ENCODE assay signal across 8 mouse cellular contexts in the genomic region with DNA sequence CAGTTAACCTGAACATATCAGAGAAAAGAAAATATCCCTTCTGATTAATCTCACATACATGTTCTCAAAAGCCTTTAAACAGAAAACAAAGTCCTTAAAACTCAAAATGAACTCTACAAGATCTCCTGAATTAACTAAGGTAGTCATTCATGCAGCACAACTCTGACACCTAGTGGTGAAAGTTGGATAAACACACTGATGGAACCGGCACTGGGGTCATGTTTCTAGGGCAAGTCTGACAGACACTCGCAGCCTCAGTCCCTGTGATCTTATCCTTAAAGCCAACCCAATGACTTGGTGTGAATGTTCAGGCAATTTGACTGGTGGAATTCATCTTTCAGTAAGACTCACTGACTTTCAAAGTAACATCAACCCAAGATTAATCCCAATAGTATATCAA. TPM values are rescaled to one million over a fixed set of nuclear protein-coding genes. Genes with fewer than 3 reads are reported as not detected.
DNase-seq lines count a peak whose midpoint lies in the region; ATAC-seq lines count a peak whose summit lies in the region.

No protein-coding gene starts in this region.

- WGBS in hindbrain, embryonic 14.5 days, result 0% methylated on average over 2 of the region's 2 CpGs
- 1% methylated on average over 2 of the region's 2 CpGs for WGBS in hindbrain, embryonic 13.5 days
- WGBS in embryonic facial prominence, embryonic 14.5 days, result 0% methylated on average over 2 of the region's 2 CpGs
- WGBS in heart, embryonic 16.5 days, result 1% methylated on average over 2 of the region's 2 CpGs

- no peaks in the 10 kb centered on the region for H3K27me3 ChIP-seq in hindbrain, embryonic 14.5 days (ENCODE audit: control insufficient read depth, insufficient read depth, low read length)
- H3K27me3 ChIP-seq in hindbrain, embryonic 13.5 days, result no peaks in the 10 kb centered on the region
- no peaks in the 10 kb centered on the region for H3K27me3 ChIP-seq in embryonic facial prominence, embryonic 14.5 days (replicated peaks; ENCODE audit: control insufficient read depth, insufficient read depth, low read length)
- H3K27me3 ChIP-seq in heart, embryonic 16.5 days (ENCODE audit: control insufficient read depth, insufficient read depth, low read length), result no peaks in the 10 kb centered on the region

- H3K36me3 ChIP-seq in hindbrain, embryonic 14.5 days (replicated peaks; ENCODE audit: control insufficient read depth, insufficient read depth), result no peaks in the 10 kb centered on the region
- no peaks in the 10 kb centered on the region for H3K36me3 ChIP-seq in hindbrain, embryonic 13.5 days
- no peaks in the 10 kb centered on the region for H3K36me3 ChIP-seq in embryonic facial prominence, embryonic 14.5 days (ENCODE audit: control insufficient read depth, insufficient read depth, low read length)
- no peaks in the 10 kb centered on the region for H3K36me3 ChIP-seq in heart, embryonic 16.5 days (ENCODE audit: control insufficient read depth, insufficient read depth)

- no peak overlapping the region for H3K9ac ChIP-seq in hindbrain, embryonic 14.5 days
- H3K9ac ChIP-seq in hindbrain, embryonic 13.5 days, result no peak overlapping the region
- H3K9ac ChIP-seq in embryonic facial prominence, embryonic 14.5 days (ENCODE audit: low read depth, low read length), result no peak overlapping the region
- no peak overlapping the region for H3K9ac ChIP-seq in heart, embryonic 16.5 days (ENCODE audit: low read length)

- peak; percentile 83 for DNase-seq in hindbrain, embryonic 14.5 days (ENCODE audit: low spot score)
- peak; percentile 81 for DNase-seq in adrenal gland, postnatal 10 days
- DNase-seq in embryonic facial prominence, embryonic 14.5 days (ENCODE audit: low spot score), result peak; percentile 61
- DNase-seq in layer of hippocampus, adult 8-10 months (ENCODE audit: low spot score in 2 of 2), result peak; percentile 26 to 49
- peak; percentile 89 for DNase-seq in lung, postnatal 36 days
- peak; percentile 2 for DNase-seq in spleen, adult 12 weeks (ENCODE audit: low spot score)

- no peak overlapping the region for H3K4me3 ChIP-seq in hindbrain, embryonic 14.5 days (replicated peaks; ENCODE audit: low read length)
- no peak overlapping the region for H3K4me3 ChIP-seq in hindbrain, embryonic 13.5 days
- no peak overlapping the region for H3K4me3 ChIP-seq in embryonic facial prominence, embryonic 14.5 days (ENCODE audit: low read depth, low read length)
- H3K4me3 ChIP-seq in heart, embryonic 16.5 days (ENCODE audit: low read length), result no peak overlapping the region

- no peak overlapping the region for H3K4me2 ChIP-seq in hindbrain, embryonic 14.5 days (replicated peaks)
- H3K4me2 ChIP-seq in hindbrain, embryonic 13.5 days, result no peak overlapping the region
- no peak overlapping the region for H3K4me2 ChIP-seq in embryonic facial prominence, embryonic 14.5 days (ENCODE audit: low read depth, low read length)
- H3K4me2 ChIP-seq in heart, embryonic 16.5 days (ENCODE audit: low read depth, low read length), result no peak overlapping the region

- no peaks in the 10 kb centered on the region for H3K4me1 ChIP-seq in hindbrain, embryonic 14.5 days (replicated peaks; ENCODE audit: control insufficient read depth, insufficient read depth, low read length)
- no peaks in the 10 kb centered on the region for H3K4me1 ChIP-seq in hindbrain, embryonic 13.5 days (replicated peaks)
- no peaks in the 10 kb centered on the region for H3K4me1 ChIP-seq in embryonic facial prominence, embryonic 14.5 days (ENCODE audit: control insufficient read depth, insufficient read depth, low read length)
- peaks cover 11% of the 10 kb centered on the region for H3K4me1 ChIP-seq in heart, embryonic 16.5 days (ENCODE audit: control insufficient read depth, insufficient read depth, low read length)

- H3K9me3 ChIP-seq in hindbrain, embryonic 14.5 days (ENCODE audit: control insufficient read depth, low read length), result no peaks in the 10 kb centered on the region
- H3K9me3 ChIP-seq in hindbrain, embryonic 13.5 days, result no peaks in the 10 kb centered on the region
- no peaks in the 10 kb centered on the region for H3K9me3 ChIP-seq in embryonic facial prominence, embryonic 14.5 days (ENCODE audit: control insufficient read depth, low read length)
- no peaks in the 10 kb centered on the region for H3K9me3 ChIP-seq in heart, embryonic 16.5 days (replicated peaks; ENCODE audit: control insufficient read depth, low read length)

- no peak for ATAC-seq in hindbrain, embryonic 14.5 days (ENCODE audit: low FRiP score)
- no peak for ATAC-seq in hindbrain, embryonic 13.5 days (ENCODE audit: low FRiP score)
- 0 out of 2 replicates have a peak, but pooled peaks have one; percentile 55 for ATAC-seq in embryonic facial prominence, embryonic 14.5 days (ENCODE audit: low read depth)
- no peak; the same call in 1 of the 2 replicates for ATAC-seq in heart, embryonic 16.5 days (replicated peaks; ENCODE audit: extremely low read depth, insufficient read depth, low FRiP score)

- H3K27ac ChIP-seq in hindbrain, embryonic 14.5 days, result no peak overlapping the region
- no peak overlapping the region for H3K27ac ChIP-seq in hindbrain, embryonic 13.5 days
- H3K27ac ChIP-seq in embryonic facial prominence, embryonic 14.5 days (replicated peaks; ENCODE audit: low read depth, low read length), result no peak overlapping the region
- H3K27ac ChIP-seq in heart, embryonic 16.5 days (ENCODE audit: low read length), result peak overlapping the region; percentile 55

RNA-seq across cellular contexts. Expression of a gene that starts 13.4 kb away (rescaled TPM):
- polyA plus RNA-seq in hindbrain, embryonic 14.5 days (2014; fragmentation: Nextera tagmentation; extraction: Ambion mirVana), result 2.2 and 2.4 TPM in 2 replicates
- polyA plus RNA-seq in hindbrain, embryonic 13.5 days (2015; fragmentation: Nextera tagmentation; extraction: Ambion mirVana), result 2.6 and 3.4 TPM in 2 replicates
- 10 to 100 TPM; 39.6 to 46.6 TPM for total RNA-seq in adrenal gland, postnatal 10 days (2021)
- polyA plus RNA-seq in embryonic facial prominence, embryonic 14.5 days (2014; fragmentation: Nextera tagmentation; extraction: Ambion mirVana), result 10.1 and 10.4 TPM in 2 replicates
- 32.1 and 37.9 TPM in 2 replicates for polyA plus RNA-seq in heart, embryonic 16.5 days (2015; fragmentation: Nextera tagmentation; extraction: Ambion mirVana)
- 10 to 100 TPM in 3 of 4 experiments, 1 to 10 TPM in 1; 8.2 to 14.3 (median 12.0) TPM for total RNA-seq in layer of hippocampus, adult 8-10 months (2022)

RNA-seq across cellular contexts. Expression of a gene that starts 40.7 kb away (rescaled TPM):
- polyA plus RNA-seq in hindbrain, embryonic 14.5 days (2014; fragmentation: Nextera tagmentation; extraction: Ambion mirVana), result 61.1 and 63.2 TPM in 2 replicates
- 53.3 and 58.4 TPM in 2 replicates for polyA plus RNA-seq in hindbrain, embryonic 13.5 days (2015; fragmentation: Nextera tagmentation; extraction: Ambion mirVana)
- 100 to 1,000 TPM; 103 to 107 TPM for total RNA-seq in adrenal gland, postnatal 10 days (2021)
- 59.9 and 65.2 TPM in 2 replicates for polyA plus RNA-seq in embryonic facial prominence, embryonic 14.5 days (2014; fragmentation: Nextera tagmentation; extraction: Ambion mirVana)
- 30.4 and 32.0 TPM in 2 replicates for polyA plus RNA-seq in heart, embryonic 16.5 days (2015; fragmentation: Nextera tagmentation; extraction: Ambion mirVana)
- total RNA-seq in layer of hippocampus, adult 8-10 months (2022), result 100 to 1,000 TPM in 3 of 4 experiments, 10 to 100 TPM in 1; 99.3 to 107 (median 103) TPM

Comparison
In these comparisons a context has a peak if more than half of its experiments do, and no peak if none do; other contexts are left out.
1. DNase-seq: peak in every context shown above with its lines; median percentile 89 in lung, postnatal 36 days; 83 in hindbrain, embryonic 14.5 days; 81 in adrenal gland, postnatal 10 days; 61 in embryonic facial prominence, embryonic 14.5 days; 38 in layer of hippocampus, adult 8-10 months; 2 in spleen, adult 12 weeks.